Comparison of ENCODE assay signal across 21 mouse cellular contexts in the genomic region with DNA sequence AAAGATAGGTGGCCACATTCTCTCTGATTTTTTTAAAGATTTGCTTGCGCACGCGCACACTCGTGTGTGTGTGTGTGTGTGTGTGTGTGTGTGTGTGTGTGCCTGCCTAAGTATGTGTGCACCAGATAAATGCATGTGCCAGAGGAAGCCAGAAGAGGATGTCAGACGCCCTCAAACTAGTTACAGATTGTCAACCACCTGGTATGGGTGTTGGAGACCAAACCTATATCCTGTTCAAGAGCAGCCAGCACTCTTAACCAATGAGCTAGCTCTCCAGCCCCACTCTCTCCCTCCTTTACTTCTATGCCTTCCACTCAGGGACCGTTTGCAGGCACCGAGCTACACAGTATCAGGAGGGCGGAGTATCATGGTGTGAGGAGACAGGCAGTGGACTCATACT. TPM values are rescaled to one million over a fixed set of nuclear protein-coding genes. Genes with fewer than 3 reads are reported as not detected.
DNase-seq lines count a peak whose midpoint lies in the region; ATAC-seq and TF ChIP-seq lines count a peak whose summit lies in the region.
"Had no signal": no experiment of that assay in that cellular context is flagged by ENCODE, and none has a peak within 500 bp of the region (broad histone marks: within the 10 kb centered on the region; RNA-seq: fewer than 3 reads in every experiment).

No protein-coding gene starts in this region.

- no peaks in the 10 kb centered on the region for H3K36me3 ChIP-seq in forebrain, postnatal 0 days (ENCODE audit: insufficient read depth)
- no peaks in the 10 kb centered on the region for H3K36me3 ChIP-seq in forebrain, embryonic 13.5 days (ENCODE audit: poor library complexity, severe bottlenecking)
- no peaks in the 10 kb centered on the region for H3K36me3 ChIP-seq in lung, embryonic 15.5 days
- H3K36me3 ChIP-seq in lung, postnatal 0 days (ENCODE audit: insufficient read depth, low read length): no peaks in the 10 kb centered on the region
- H3K36me3 ChIP-seq: forebrain, embryonic 12.5 days; heart, embryonic 12.5 days had no signal

- TF ChIP-seq CTCF in forebrain, postnatal 0 days (IDR thresholded peaks at IDR 0.05; ENCODE audit: low read depth): no peak
- no peak for TF ChIP-seq CTCF in lung, postnatal 0 days (IDR thresholded peaks at IDR 0.05)

- TF ChIP-seq EP300 in lung, postnatal 0 days (IDR thresholded peaks at IDR 0.05): no peak

- ATAC-seq in forebrain, postnatal 0 days: peak; percentile 20; the same call in 1 of the 2 replicates
- no peak for ATAC-seq in forebrain, embryonic 13.5 days
- 0 out of 2 replicates have a peak, but pooled peaks have one; percentile 8 for ATAC-seq in lung, embryonic 15.5 days (ENCODE audit: borderline replicate concordance, extremely low read depth, low FRiP score, low TSS enrichment)
- no peak for ATAC-seq in lung, postnatal 0 days
- ATAC-seq in megakaryocyte-erythroid progenitor cell, adult 5-6 weeks (replicated peaks; ENCODE audit: low FRiP score, low TSS enrichment, poor library complexity, severe bottlenecking): peak; percentile 36; the same call in 1 of the 2 replicates
- ATAC-seq: hindbrain, embryonic 16.5 days; liver, postnatal 0 days had no signal

- H3K9me3 ChIP-seq in forebrain, postnatal 0 days (ENCODE audit: low read length): no peaks in the 10 kb centered on the region
- H3K9me3 ChIP-seq in forebrain, embryonic 13.5 days (replicated peaks): no peaks in the 10 kb centered on the region
- no peaks in the 10 kb centered on the region for H3K9me3 ChIP-seq in lung, embryonic 15.5 days
- H3K9me3 ChIP-seq in lung, postnatal 0 days (ENCODE audit: low read length): no peaks in the 10 kb centered on the region
- H3K9me3 ChIP-seq: forebrain, embryonic 12.5 days; heart, embryonic 12.5 days; megakaryocyte, embryonic 14.5 days had no signal

- H3K27ac ChIP-seq in forebrain, postnatal 0 days (ENCODE audit: low read depth, low read length): no peak overlapping the region
- H3K27ac ChIP-seq in forebrain, embryonic 13.5 days: no peak overlapping the region
- H3K27ac ChIP-seq in lung, embryonic 15.5 days: no peak overlapping the region
- H3K27ac ChIP-seq in lung, postnatal 0 days (ENCODE audit: low read length): no peak overlapping the region
- H3K27ac ChIP-seq: forebrain, embryonic 12.5 days; kidney, postnatal 0 days; stomach, postnatal 0 days had no signal

- H3K4me1 ChIP-seq in forebrain, postnatal 0 days (ENCODE audit: insufficient read depth): 0 out of 2 replicates have a peak, but pooled peaks cover 6% of the 10 kb centered on the region
- H3K4me1 ChIP-seq in forebrain, embryonic 13.5 days: no peaks in the 10 kb centered on the region
- H3K4me1 ChIP-seq in lung, embryonic 15.5 days: no peaks in the 10 kb centered on the region
- no peaks in the 10 kb centered on the region for H3K4me1 ChIP-seq in lung, postnatal 0 days (ENCODE audit: insufficient read depth, low read depth, low read length)

- no peak overlapping the region for H3K4me3 ChIP-seq in forebrain, postnatal 0 days (ENCODE audit: low read depth, low read length)
- H3K4me3 ChIP-seq in forebrain, embryonic 13.5 days: no peak overlapping the region
- no peak overlapping the region for H3K4me3 ChIP-seq in lung, embryonic 15.5 days
- no peak overlapping the region for H3K4me3 ChIP-seq in lung, postnatal 0 days (ENCODE audit: low read depth, low read length)
- H3K4me3 ChIP-seq: forebrain, embryonic 12.5 days; heart, embryonic 12.5 days; megakaryocyte, embryonic 14.5 days had no signal

- DNase-seq in forebrain, postnatal 0 days: no peak
- no peak for DNase-seq in lung, postnatal 0 days (ENCODE audit: low spot score)
- peak; percentile 56 for DNase-seq in thymus, postnatal 4 days
- no peak for DNase-seq in kidney, postnatal 36 days
- no peak for DNase-seq in left cerebral cortex, adult 8-10 months (ENCODE audit: low spot score in 2 of 2)
- DNase-seq: adrenal gland, adult 8-10 months; cerebellum, adult 9-10 months; heart, postnatal 36 days; kidney, adult 11 months; liver; liver, postnatal 0 days had no signal

- H3K4me2 ChIP-seq in forebrain, postnatal 0 days (ENCODE audit: low read depth): no peak overlapping the region
- H3K4me2 ChIP-seq in forebrain, embryonic 13.5 days: no peak overlapping the region
- no peak overlapping the region for H3K4me2 ChIP-seq in lung, embryonic 15.5 days
- no peak overlapping the region for H3K4me2 ChIP-seq in lung, postnatal 0 days (replicated peaks; ENCODE audit: low read depth, low read length)
- H3K4me2 ChIP-seq: forebrain, embryonic 12.5 days; heart, embryonic 12.5 days had no signal

- H3K27me3 ChIP-seq in forebrain, postnatal 0 days (ENCODE audit: insufficient read depth, low read length): no peaks in the 10 kb centered on the region
- H3K27me3 ChIP-seq in forebrain, embryonic 13.5 days: no peaks in the 10 kb centered on the region
- no peaks in the 10 kb centered on the region for H3K27me3 ChIP-seq in lung, embryonic 15.5 days
- H3K27me3 ChIP-seq in lung, postnatal 0 days (replicated peaks; ENCODE audit: insufficient read depth, low read length): no peaks in the 10 kb centered on the region
- H3K27me3 ChIP-seq: CH12.LX; forebrain, embryonic 12.5 days; heart, embryonic 12.5 days had no signal

- no peak overlapping the region for H3K9ac ChIP-seq in forebrain, postnatal 0 days
- H3K9ac ChIP-seq in forebrain, embryonic 13.5 days: no peak overlapping the region
- no peak overlapping the region for H3K9ac ChIP-seq in lung, embryonic 15.5 days
- no peak overlapping the region for H3K9ac ChIP-seq in lung, postnatal 0 days (replicated peaks; ENCODE audit: low read depth)
- H3K9ac ChIP-seq: forebrain, embryonic 12.5 days; heart, embryonic 12.5 days; liver, postnatal 0 days had no signal

- WGBS in forebrain, postnatal 0 days: 79% methylated on average over 8 of the region's 8 CpGs
- WGBS in forebrain, embryonic 13.5 days: 92% methylated on average over 8 of the region's 8 CpGs
- WGBS in lung, embryonic 15.5 days: 72% methylated on average over 8 of the region's 8 CpGs
- 71% methylated on average over 8 of the region's 8 CpGs for WGBS in lung, postnatal 0 days

RNA-seq across cellular contexts. Expression of a gene that starts 39.5 kb away (rescaled TPM):
- total RNA-seq in forebrain, postnatal 0 days (2014; rRNA removed): 319 and 402 TPM in 2 replicates
- 187 and 243 TPM in 2 replicates for polyA plus RNA-seq in forebrain, postnatal 0 days (2015; fragmentation: Nextera tagmentation; extraction: Ambion mirVana)
- 102 and 117 TPM in 2 replicates for polyA plus RNA-seq in forebrain, embryonic 13.5 days (2015; fragmentation: Nextera tagmentation; extraction: Ambion mirVana)
- 17.4 and 18.1 TPM in 2 replicates for polyA plus RNA-seq in lung, embryonic 15.5 days (2015; fragmentation: Nextera tagmentation; extraction: Ambion mirVana)
- 12.6 and 13.4 TPM in 2 replicates for polyA plus RNA-seq in lung, postnatal 0 days (2015; fragmentation: Nextera tagmentation; extraction: Ambion mirVana)
- not detected in 2 replicates for total RNA-seq in megakaryocyte-erythroid progenitor cell, adult 5-6 weeks (2014; fragmentation: Nextera tagmentation)
- total RNA-seq in megakaryocyte-erythroid progenitor cell, adult 5-6 weeks (2017): 0.34 TPM in 1 of 2 replicates, not detected in the other
- total RNA-seq in left cerebral cortex, adult 8-10 months (2022): 10 to 100 TPM; 77.8 to 89.9 (median 85.9) TPM

Comparison
In these comparisons a context has a peak if more than half of its experiments do, and no peak if none do; other contexts are left out.
1. ATAC-seq: peak in forebrain, postnatal 0 days (single experiment), lung, embryonic 15.5 days (single experiment) and megakaryocyte-erythroid progenitor cell, adult 5-6 weeks (single experiment); none in forebrain, embryonic 13.5 days (single experiment) and lung, postnatal 0 days (single experiment).